Mouse (Mus musculus) embryonic fibroblast, embryonic 13.5 days (primary cell): ENCODE measurements around the gene Mettl24.

Experiments
- CTCF ChIP-seq: IDR thresholded peaks from 2 replicates; pipeline ENCODE4 v1.5.1; 2011; ENCODE audit warnings: mild to moderate bottlenecking, control low read depth, low read length, moderate library complexity, borderline replicate concordance; ENCODE audit not compliant: insufficient read depth
- POLR2A ChIP-seq: IDR thresholded peaks from 2 replicates; pipeline ENCODE4 v1.6.1; 2011; ENCODE audit warnings: low read depth, mild to moderate bottlenecking, control low read depth, low read length, moderate library complexity

DNA sequence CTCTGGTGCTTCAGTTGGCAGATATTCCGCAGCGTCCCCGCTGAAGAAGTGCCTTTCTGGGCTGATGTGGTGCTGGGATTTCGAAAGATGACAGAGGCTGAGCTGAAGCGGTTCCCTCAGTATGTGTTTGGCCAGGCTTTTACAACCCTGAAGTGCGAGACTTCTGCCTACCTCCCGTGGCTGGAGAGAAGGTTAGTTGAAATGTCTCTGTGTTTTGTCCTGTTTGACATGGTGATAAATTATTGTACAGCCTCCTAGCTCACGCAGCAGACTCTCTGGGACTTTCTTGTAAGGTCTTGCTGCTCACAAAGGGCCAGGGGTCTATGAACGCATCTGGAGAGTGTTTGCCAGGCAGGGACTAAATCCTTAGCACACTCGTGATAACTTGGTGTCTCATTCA is 45.8 kb upstream of the Mettl24 start:
- TF ChIP-seq POLR2A (no peak), CTCF (no peak)
